Mouse (Mus musculus) forebrain, embryonic 14.5 days (tissue): ENCODE measurements at regions not wholly inside any gene's neighbourhood (a gene's known extent, or its start where the extent isn't known, plus 50 kb on each side); places are given as distances from the start of the nearest gene placed in this dataset.

Experiments used
- ATAC-seq: fragments of 200-750 bp; cut with Nextera tagmentation; 2 replicates; pipeline ENCODE4 v1.8.0; 2017; ENCODE audit warnings: mild to moderate bottlenecking, moderate library complexity
- DNase-seq: peaks from one replicate; pipeline ENCODE4 v3.0.0-alpha.2; 2015; ENCODE audit warnings: low spot score
- H3K27ac ChIP-seq: fragments of 300-500 bp; sonication (generic); 2 replicates; pipeline ENCODE4 v1.5.1; 2014; ENCODE audit warnings: low read depth, mild to moderate bottlenecking, control low read depth, low read length, moderate library complexity
- H3K27me3 ChIP-seq: fragments of 300-500 bp; sonication (generic); replicated peaks from 2 replicates; pipeline ENCODE4 v1.6.1; 2014; ENCODE audit warnings: low read length, control low read depth, mixed read lengths; ENCODE audit not compliant: control insufficient read depth, insufficient read depth
- H3K36me3 ChIP-seq: fragments of 300-500 bp; sonication (generic); 2 replicates; pipeline ENCODE4 v1.6.1; 2014; ENCODE audit warnings: low read length, control low read depth; ENCODE audit not compliant: control insufficient read depth, insufficient read depth
- H3K4me1 ChIP-seq: fragments of 300-500 bp; sonication (generic); 2 replicates; pipeline ENCODE4 v1.6.1; 2014; ENCODE audit warnings: antibody characterized with exemption, low read length, control low read depth; ENCODE audit not compliant: control insufficient read depth, insufficient read depth
- H3K4me2 ChIP-seq: fragments of 300-500 bp; sonication (generic); 2 replicates; pipeline ENCODE4 v1.6.1; 2014; ENCODE audit warnings: mild to moderate bottlenecking, control low read depth, low read length
- H3K4me3 ChIP-seq: fragments of 300-500 bp; sonication (generic); 2 replicates; pipeline ENCODE4 v1.5.1; 2014; ENCODE audit warnings: low read depth, low read length, control low read depth
- H3K9ac ChIP-seq: fragments of 300-500 bp; sonication (generic); 2 replicates; pipeline ENCODE4 v1.6.1; 2014; ENCODE audit warnings: mild to moderate bottlenecking, low read length, control low read depth, moderate library complexity
- H3K9me3 ChIP-seq: fragments of 300-500 bp; sonication (generic); replicated peaks from 2 replicates; pipeline ENCODE4 v1.6.1; 2016; ENCODE audit warnings: low read length, control low read depth, mixed read lengths; ENCODE audit not compliant: control insufficient read depth
- WGBS: fragments of 180-500 bp; shearing (Covaris S2); extraction: QIAGEN DNeasy Blood & Tissue Kit; methylation state at CpG from one replicate; pipeline ENCODE4 v1.1.7; 2014; 5-methylcytosine and 5-hydroxymethylcytosine counted together

DNA sequence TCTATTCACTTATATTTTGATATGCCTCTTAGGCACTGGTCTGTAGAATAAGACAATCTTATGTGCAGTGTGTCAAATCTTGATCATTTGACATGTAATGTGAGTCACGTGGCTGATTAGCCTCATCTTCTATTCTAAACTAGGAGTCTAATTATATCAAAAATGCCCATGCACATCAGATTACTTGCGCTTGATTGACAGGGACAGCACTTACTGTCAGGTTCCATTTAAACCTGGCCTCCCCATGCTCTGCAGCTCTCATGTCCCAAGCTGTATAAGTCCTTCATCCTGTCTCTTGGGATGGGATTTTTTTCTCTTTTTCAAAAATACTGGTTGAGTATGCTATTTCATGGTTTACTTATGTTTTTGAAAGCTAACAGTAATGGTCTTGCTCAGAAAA is 425.7 kb downstream of the Epha5 start:
- peaks cover 11% of the 10 kb centered on the region for H3K4me1 ChIP-seq
- DNase-seq = peak; percentile 32
- WGBS = 61% methylated on average over 2 of the region's 2 CpGs
- ATAC-seq = peak; percentile 52; the same call in 1 of the 2 replicates
- no peak overlapping the region for H3K9ac ChIP-seq
- H3K36me3 ChIP-seq = no peaks in the 10 kb centered on the region
- H3K27me3 ChIP-seq = no peaks in the 10 kb centered on the region
- peak overlapping the region; percentile 35; the same call in 1 of the 2 replicates for H3K27ac ChIP-seq
- no peak overlapping the region for H3K4me3 ChIP-seq
- H3K9me3 ChIP-seq = 0 out of 2 replicates have a peak, but pooled peaks cover 6% of the 10 kb centered on the region
- no peak overlapping the region for H3K4me2 ChIP-seq

- Histone ChIP-seq H3K4me3 (no peak overlapping the region), H3K4me1 (peaks cover 11% of the 10 kb centered on the region), H3K9ac (no peak overlapping the region), H3K9me3 (0 out of 2 replicates have a peak, but pooled peaks cover 6% of the 10 kb centered on the region), H3K4me2 (no peak overlapping the region), H3K27me3 (no peaks in the 10 kb centered on the region), H3K27ac (peak overlapping the region; percentile 35; the same call in 1 of the 2 replicates), H3K36me3 (no peaks in the 10 kb centered on the region)
- peak; percentile 74 for ATAC-seq
- DNase-seq = peak; percentile 75
- 9% methylated on average over 4 of the region's 4 CpGs for WGBS
These were observed 426.3 kb downstream of the Epha5 start for GRCm38 (mm10) chr5:83990679-83991498.

GRCm38 (mm10) chr5:83961573-83961972 is 455.6 kb downstream of the Epha5 start:
- Histone ChIP-seq H3K9ac (no peak overlapping the region), H3K4me1 (no peaks in the 10 kb centered on the region), H3K36me3 (no peaks in the 10 kb centered on the region), H3K9me3 (no peaks in the 10 kb centered on the region), H3K4me2 (no peak overlapping the region), H3K27ac (no peak overlapping the region), H3K27me3 (no peaks in the 10 kb centered on the region), H3K4me3 (no peak overlapping the region)
- ATAC-seq (no peak), DNase-seq (peak; percentile 8)
- 91% methylated on average over 2 of the region's 2 CpGs for WGBS

GRCm38 (mm10) chr5:83958800-83959199 is 458.4 kb downstream of the Epha5 start:
- Histone ChIP-seq H3K27ac (peak overlapping the region; percentile 48), H3K36me3 (no peaks in the 10 kb centered on the region), H3K9me3 (no peaks in the 10 kb centered on the region), H3K4me2 (no peak overlapping the region), H3K9ac (no peak overlapping the region), H3K4me1 (no peaks in the 10 kb centered on the region), H3K27me3 (no peaks in the 10 kb centered on the region), H3K4me3 (no peak overlapping the region)
- 65% methylated on average over 2 of the region's 2 CpGs for WGBS
- ATAC-seq (peak; percentile 78), DNase-seq (peak; percentile 49)

DNA sequence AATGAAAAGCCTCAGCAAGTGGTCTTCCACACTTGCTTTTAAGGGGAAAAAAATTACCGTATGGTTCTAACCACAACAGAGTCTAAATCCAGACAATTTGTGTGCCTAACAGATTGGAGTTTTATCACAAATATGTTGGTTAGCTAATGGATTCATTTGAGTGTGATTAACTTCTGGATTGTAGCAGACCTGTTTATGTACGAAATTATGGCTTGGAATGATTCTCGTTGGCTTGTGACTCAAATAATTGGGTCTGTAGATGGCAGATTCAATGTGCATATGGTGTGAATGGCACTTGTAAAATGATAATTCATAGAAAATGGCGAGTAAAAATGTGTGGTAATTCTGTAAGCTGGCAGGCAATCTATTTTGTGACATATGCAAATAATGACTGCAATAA is 459.0 kb downstream of the Epha5 start:
- ATAC-seq = peak; percentile 88
- peak; percentile 89 for DNase-seq
- Histone ChIP-seq H3K36me3 (no peaks in the 10 kb centered on the region), H3K4me3 (no peak overlapping the region), H3K9me3 (no peaks in the 10 kb centered on the region), H3K27ac (no peak overlapping the region), H3K4me2 (no peak overlapping the region), H3K27me3 (no peaks in the 10 kb centered on the region), H3K9ac (no peak overlapping the region), H3K4me1 (no peaks in the 10 kb centered on the region)
- 53% methylated on average over 4 of the region's 4 CpGs for WGBS
